Mouse (Mus musculus) small intestine, adult 2 months (tissue): ENCODE data around the gene Leng1. TPM values are rescaled to one million over a fixed set of nuclear protein-coding genes. Genes with fewer than 3 reads are reported as not detected.
"Not testable (repeated sequence)": the region's sequence is repeated elsewhere in the genome, so short reads cannot be mapped to it uniquely, and the experiment has no call there.

Experiments
- H3K27ac ChIP-seq: fragments of 200-500 bp; 2 replicates; pipeline ENCODE4 v1.5.1; 2012; ENCODE audit warnings: low read depth, low read length, control low read depth, inconsistent platforms; ENCODE audit not compliant: insufficient read depth
- H3K27me3 ChIP-seq: fragments of 200-500 bp; 2 replicates; pipeline ENCODE4 v1.6.1; 2012; ENCODE audit warnings: mild to moderate bottlenecking, moderate library complexity, low read length, inconsistent platforms; ENCODE audit not compliant: control insufficient read depth, insufficient read depth
- H3K36me3 ChIP-seq: fragments of 200-500 bp; 2 replicates; pipeline ENCODE4 v1.6.1; 2012; ENCODE audit warnings: mild to moderate bottlenecking, low read length, control low read depth, inconsistent platforms; ENCODE audit not compliant: control insufficient read depth, insufficient read depth
- H3K4me1 ChIP-seq: fragments of 200-500 bp; 2 replicates; pipeline ENCODE4 v1.6.1; 2012; ENCODE audit warnings: low read length, inconsistent platforms, mixed read lengths; ENCODE audit not compliant: control insufficient read depth, insufficient read depth, insufficient read length
- H3K4me3 ChIP-seq: fragments of 200-500 bp; 2 replicates; pipeline ENCODE4 v1.5.1; 2012; ENCODE audit warnings: low read depth, mild to moderate bottlenecking, control low read depth, inconsistent platforms, low read length, moderate library complexity
- CTCF ChIP-seq: fragments of 200-500 bp; IDR thresholded peaks from 2 replicates; pipeline ENCODE4 v1.5.1; 2012; ENCODE audit warnings: low read depth, mild to moderate bottlenecking, control low read depth, inconsistent platforms, low read length, moderate library complexity, mixed read lengths; ENCODE audit not compliant: insufficient replicate concordance, insufficient read length; ENCODE audit errors: extremely low read depth
- POLR2A ChIP-seq: fragments of 200-500 bp; IDR thresholded peaks from 2 replicates; pipeline ENCODE4 v1.6.1; 2012; ENCODE audit warnings: low read depth, mild to moderate bottlenecking, control low read depth, inconsistent platforms, low read length, moderate library complexity
- WGBS: fragments of 180-500 bp; shearing (Covaris S2); methylation state at CpG from one replicate; pipeline ENCODE4 v1.1.7; 2018; 5-methylcytosine and 5-hydroxymethylcytosine counted together
- polyA plus RNA-seq: library from polyadenylated mRNA; depleted of rRNA; stranded (reverse); fragments of >200 nt; gene quantifications from 2 replicates; pipeline ENCODE4 v1.2.3, GENCODE M21; 2012

Leng1 gene
- polyA plus RNA-seq, 1 experiment = 5.1 TPM

- 37% methylated on average over 4 of the region's 4 CpGs for WGBS
- 0 out of 2 replicates have a peak overlapping the region, but pooled peaks have one; percentile 0 for H3K27ac ChIP-seq
Observed at GRCm38 (mm10) chr7:3707027-3707426, 41.4 kb upstream of the Leng1 start.

GRCm38 (mm10) chr7:3706343-3706934 is 40.8 kb upstream of the Leng1 start:
- peak overlapping the region; percentile 17; the same call in 1 of the 2 replicates for H3K4me3 ChIP-seq

More at GRCm38 (mm10) chr7:3707027-3707426, 41.4 kb upstream of the Leng1 start:
- TF ChIP-seq CTCF (no peak), POLR2A (no peak)
- no peaks in the 10 kb centered on the region for H3K27me3 ChIP-seq
- peaks cover 7% of the 10 kb centered on the region; the same call in 1 of the 2 replicates for H3K4me1 ChIP-seq
- H3K4me3 ChIP-seq = no peak overlapping the region
- H3K36me3 ChIP-seq = peaks cover 26% of the 10 kb centered on the region

GRCm38 (mm10) chr7:3705911-3706310 is 40.3 kb upstream of the Leng1 start:
- 10% methylated on average over 6 of the region's 6 CpGs for WGBS
- H3K4me1 ChIP-seq = peaks cover 7% of the 10 kb centered on the region; the same call in 1 of the 2 replicates
- peaks cover 26% of the 10 kb centered on the region for H3K36me3 ChIP-seq
- no peaks in the 10 kb centered on the region for H3K27me3 ChIP-seq
- TF ChIP-seq POLR2A (no peak), CTCF (no peak)
- no peak overlapping the region for H3K27ac ChIP-seq
- H3K4me3 ChIP-seq = peak overlapping the region; percentile 43

More at GRCm38 (mm10) chr7:3706343-3706934, 40.8 kb upstream of the Leng1 start:
- Histone ChIP-seq H3K36me3 (peaks cover 26% of the 10 kb centered on the region), H3K27ac (0 out of 2 replicates have a peak overlapping the region, but pooled peaks have one; percentile 0), H3K27me3 (no peaks in the 10 kb centered on the region), H3K4me1 (peaks cover 7% of the 10 kb centered on the region; the same call in 1 of the 2 replicates)
- TF ChIP-seq POLR2A (no peak), CTCF (no peak)
- 18% methylated on average over 11 of the region's 11 CpGs for WGBS

- Histone ChIP-seq H3K4me3 (peak overlapping the region; percentile 43), H3K36me3 (peaks cover 26% of the 10 kb centered on the region), H3K27ac (0 out of 2 replicates have a peak overlapping the region, but pooled peaks have one; percentile 2)
- H3K27me3 ChIP-seq, H3K4me1 ChIP-seq: not testable (repeated sequence)
- 8% methylated on average over 7 of the region's 7 CpGs for WGBS
Observed at GRCm38 (mm10) chr7:3705461-3705860, 39.8 kb upstream of the Leng1 start.

- TF ChIP-seq CTCF (no peak), POLR2A (no peak)
- Histone ChIP-seq H3K27me3 (no peaks in the 10 kb centered on the region), H3K4me3 (peak overlapping the region; percentile 76), H3K36me3 (peaks cover 26% of the 10 kb centered on the region), H3K27ac (peak overlapping the region; percentile 86), H3K4me1 (peaks cover 7% of the 10 kb centered on the region; the same call in 1 of the 2 replicates)
- under 1% methylated on average over 20 of the region's 20 CpGs for WGBS
Observed at GRCm38 (mm10) chr7:3704475-3704874, 38.8 kb upstream of the Leng1 start.

GRCm38 (mm10) chr7:3703879-3704441 is 38.3 kb upstream of the Leng1 start, which contains the start of gene Rps9:
Gene Rps9, plus strand, starts transcription at chr7:3703993.
- no peaks in the 10 kb centered on the region for H3K27me3 ChIP-seq
- peaks cover 26% of the 10 kb centered on the region for H3K36me3 ChIP-seq
- peak within 1 kb of the TSS; percentile 76 for H3K4me3 ChIP-seq
- TF ChIP-seq CTCF (peak; percentile 37; the same call in 1 of the 2 replicates), POLR2A (peak; percentile 89)
- H3K27ac ChIP-seq = peak within 1 kb of the TSS; percentile 86
- peaks cover 7% of the 10 kb centered on the region; the same call in 1 of the 2 replicates for H3K4me1 ChIP-seq
- under 1% methylated on average over 42 of the region's 42 CpGs for WGBS

- peaks cover 7% of the 10 kb centered on the region; the same call in 1 of the 2 replicates for H3K4me1 ChIP-seq
- peak overlapping the region; percentile 76 for H3K4me3 ChIP-seq
- WGBS = 20% methylated on average over 6 of the region's 6 CpGs
- TF ChIP-seq CTCF (no peak), POLR2A (no peak)
- peak overlapping the region; percentile 55; the same call in 1 of the 2 replicates for H3K27ac ChIP-seq
- H3K36me3 ChIP-seq = peaks cover 28% of the 10 kb centered on the region
- H3K27me3 ChIP-seq = no peaks in the 10 kb centered on the region
Observed at GRCm38 (mm10) chr7:3703148-3703878, 37.7 kb upstream of the Leng1 start.
